Mouse (Mus musculus) adrenal gland, adult 18-20 months (tissue): ENCODE measurements at regions not wholly inside any gene's neighbourhood (a gene's known extent, or its start where the extent isn't known, plus 50 kb on each side); places are given as distances from the start of the nearest gene placed in this dataset.

ENCODE experiments used
- DNase-seq, 2 experiments: peaks; one replicate each; pipeline ENCODE4 v3.0.0; 2021 to 2022; ENCODE audit warnings: low spot score in 2 of 2

DNA sequence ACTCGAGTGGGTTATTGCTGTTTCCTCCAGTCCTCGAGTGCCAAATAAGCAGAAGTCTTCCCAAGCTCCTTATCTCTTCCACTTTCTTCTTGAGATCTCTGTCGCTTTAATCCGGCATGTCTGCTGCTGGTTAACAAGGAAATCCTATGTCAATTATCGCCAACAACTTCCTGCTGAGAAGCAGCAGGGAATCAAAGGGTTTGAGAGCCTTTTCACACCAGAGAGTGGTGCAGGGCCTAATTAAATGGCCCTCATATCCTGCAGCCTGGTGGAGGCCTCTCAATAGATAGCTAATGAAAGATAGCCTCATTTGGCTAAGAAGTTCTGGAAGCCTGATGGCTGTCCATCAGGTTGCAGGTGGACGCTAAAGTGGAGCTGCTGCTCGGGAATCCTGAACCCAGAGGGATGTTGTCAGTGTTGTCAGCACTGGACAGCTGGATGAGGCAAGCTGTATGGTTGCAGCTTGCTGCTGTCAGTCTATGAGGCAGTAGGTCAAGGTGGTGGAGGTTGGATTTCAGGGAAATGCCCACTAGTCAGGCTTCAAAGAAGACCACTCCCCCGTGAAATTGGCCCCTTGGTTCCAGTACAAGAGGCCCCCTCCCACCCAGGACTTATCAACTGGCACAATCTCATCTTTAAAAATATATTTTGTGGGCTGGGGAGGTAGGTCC, 225.5 kb downstream of the Rab11fip2 start:
- DNase-seq: no peak

GRCm38 (mm10) chr19:59738541-59738940, 204.9 kb downstream of the Rab11fip2 start:
- no peak for DNase-seq

DNA sequence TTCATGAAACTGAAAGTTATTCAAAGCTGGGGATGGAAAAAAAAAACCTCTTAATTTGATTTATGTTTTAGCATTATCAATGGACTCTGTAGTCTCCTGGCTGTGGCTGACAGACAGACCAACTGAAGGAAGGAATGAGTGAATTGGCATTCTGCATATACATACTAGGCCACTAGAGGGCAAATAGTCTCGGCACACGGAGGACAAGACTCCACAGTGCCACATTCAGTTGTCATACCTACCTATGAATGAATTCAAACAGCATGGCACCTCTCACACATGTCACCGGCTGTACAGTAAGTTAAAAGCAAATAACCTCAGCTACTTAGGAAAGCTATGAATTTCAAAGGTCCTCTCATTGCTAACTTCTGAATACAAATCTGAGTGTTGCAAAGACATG, 200.5 kb downstream of the Rab11fip2 start:
- no peak for DNase-seq

DNA sequence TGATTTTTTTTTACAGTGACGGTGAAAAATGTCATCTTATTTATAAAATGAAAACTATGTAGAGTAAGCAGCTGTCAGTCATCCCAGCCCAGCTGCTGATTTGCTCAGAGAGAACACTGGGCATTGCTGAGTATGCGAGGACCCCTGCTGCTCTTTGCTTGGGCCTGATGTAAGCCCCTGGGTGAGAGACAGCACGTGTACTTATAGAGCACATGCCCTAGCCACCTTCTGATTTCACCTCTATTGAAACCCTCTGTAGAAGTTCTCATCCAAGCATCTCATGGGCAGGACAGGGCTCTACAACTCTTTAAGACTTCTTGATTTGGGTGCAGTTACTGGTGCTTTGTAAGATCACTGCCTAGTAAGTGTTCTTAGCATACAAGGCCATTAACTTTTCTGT, 182.2 kb downstream of the Rab11fip2 start:
- DNase-seq: no peak

GRCm38 (mm10) chr19:59784401-59785046, 158.9 kb downstream of the Rab11fip2 start:
- DNase-seq: no peak

DNA sequence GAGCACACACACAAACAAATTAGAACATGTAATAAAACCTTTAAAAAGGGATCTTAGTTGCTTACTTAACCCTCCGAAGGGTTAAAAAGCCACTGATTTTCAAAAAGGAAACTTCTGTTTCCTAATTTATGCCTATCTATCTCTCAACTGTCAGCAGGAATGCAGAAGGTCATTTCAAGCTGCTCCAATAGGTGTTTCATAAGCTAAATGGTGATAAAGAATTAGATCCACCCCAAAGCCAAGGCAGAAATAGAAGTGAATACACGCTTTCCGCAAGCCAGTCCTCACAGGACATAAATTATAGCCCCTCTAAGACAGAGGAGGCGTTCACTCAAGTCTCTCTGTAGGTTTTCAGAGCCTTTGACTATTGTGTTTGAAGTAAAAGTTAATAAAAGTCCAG, 112.2 kb downstream of the Rab11fip2 start:
- no peak for DNase-seq

GRCm38 (mm10) chr19:59837138-59837537, 106.3 kb downstream of the Rab11fip2 start:
- DNase-seq: no peak

- DNase-seq: no peak
Measured at GRCm38 (mm10) chr19:59837628-59838027, 105.8 kb downstream of the Rab11fip2 start.

- no peak for DNase-seq
Measured at GRCm38 (mm10) chr19:59844270-59844669, 99.2 kb downstream of the Rab11fip2 start.

- DNase-seq: no peak
Measured at GRCm38 (mm10) chr19:59846807-59847206, 96.6 kb downstream of the Rab11fip2 start.

DNA sequence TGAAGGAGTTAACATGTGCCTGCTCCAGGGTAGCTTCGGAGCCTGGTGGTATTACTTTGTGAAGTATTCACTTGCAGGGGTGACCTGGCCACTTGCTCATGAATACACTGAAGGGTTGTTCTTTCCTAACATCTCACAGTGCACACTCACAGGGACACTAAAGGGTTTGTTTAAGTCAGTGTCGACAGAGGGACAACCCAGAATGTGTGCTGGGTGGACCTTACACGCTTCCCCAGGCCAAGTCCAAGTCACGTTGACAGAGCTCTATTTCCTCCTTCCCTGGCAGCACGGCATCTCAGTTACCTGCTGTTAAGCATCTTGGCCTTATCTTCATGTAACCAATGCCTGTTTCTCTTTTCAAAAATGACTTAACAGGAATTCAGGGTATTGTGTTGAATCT, 92.8 kb downstream of the Rab11fip2 start:
- DNase-seq: no peak

DNA sequence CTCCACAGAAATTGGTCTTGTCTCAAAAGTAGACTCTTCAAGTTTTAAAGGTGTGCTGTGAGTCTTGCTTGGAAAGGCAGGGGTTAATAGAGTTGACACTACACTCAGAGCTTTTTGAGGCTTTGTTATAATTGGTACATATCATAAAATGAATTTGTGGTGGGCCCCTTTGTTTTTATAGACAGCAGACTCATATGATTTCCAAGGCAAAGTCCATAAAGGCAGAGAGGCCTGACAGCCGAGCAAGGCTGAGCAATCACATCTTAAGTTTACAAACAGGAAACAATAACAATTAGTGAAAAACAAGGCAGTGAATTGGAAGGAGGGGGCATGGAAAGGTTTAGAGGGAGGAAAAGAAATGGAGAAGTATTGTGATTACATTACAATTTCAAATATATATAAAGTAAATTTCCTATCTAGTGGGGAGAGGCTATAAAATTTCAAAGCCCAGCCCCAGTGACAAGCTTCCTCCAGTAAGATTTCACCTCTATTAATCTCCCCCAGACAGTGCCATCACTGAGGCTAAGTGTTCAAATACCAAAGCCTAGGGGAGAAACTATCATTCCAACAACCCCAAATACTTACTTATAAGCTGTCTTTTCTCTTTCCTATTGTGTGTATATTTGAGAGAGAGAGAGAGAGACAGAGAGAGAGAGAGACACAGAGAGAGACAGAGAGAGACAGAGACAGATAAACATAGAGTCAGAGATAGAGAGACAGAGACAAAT, 91.3 kb downstream of the Rab11fip2 start:
- DNase-seq: no peak
